Comparison of ENCODE assay signal across 11 mouse cellular contexts in genomic region chr9:57965281-57966185, GRCm38 (mm10). TPM values are rescaled to one million over a fixed set of nuclear protein-coding genes. Genes with fewer than 3 reads are reported as not detected.
DNase-seq lines count a peak whose midpoint lies in the region; ATAC-seq lines count a peak whose summit lies in the region.
"Had no signal": no experiment of that assay in that cellular context is flagged by ENCODE, and none has a peak within 500 bp of the region (broad histone marks: within the 10 kb centered on the region; RNA-seq: fewer than 3 reads in every experiment).

No protein-coding gene starts in this region.

- no peak for ATAC-seq in kidney, embryonic 15.5 days (replicated peaks; ENCODE audit: low FRiP score)
- no peak for ATAC-seq in stomach, embryonic 16.5 days (ENCODE audit: insufficient read depth, low FRiP score)
- ATAC-seq: hindbrain, postnatal 0 days had no signal

- no peaks in the 10 kb centered on the region for H3K27me3 ChIP-seq in kidney, embryonic 15.5 days
- H3K27me3 ChIP-seq in stomach, embryonic 16.5 days (ENCODE audit: control insufficient read depth, insufficient read depth, low read length): no peaks in the 10 kb centered on the region

- peak; percentile 28 for DNase-seq in kidney, adult 9 months
- peak; percentile 71 for DNase-seq in ovary, adult 18-20 months (ENCODE audit: low spot score)
- DNase-seq in ovary, postnatal 10 days (ENCODE audit: low spot score): no peak
- peak; percentile 84 for DNase-seq in adrenal gland, postnatal 10 days
- DNase-seq in urinary bladder, adult 2 months (ENCODE audit: low spot score): no peak
- DNase-seq: left cerebral cortex, postnatal 4 days had no signal

- H3K27ac ChIP-seq in kidney, embryonic 15.5 days: no peak overlapping the region; the same call in 1 of the 2 replicates
- peak overlapping the region; percentile 17; the same call in 1 of the 2 replicates for H3K27ac ChIP-seq in stomach, embryonic 16.5 days (ENCODE audit: low read length)
- H3K27ac ChIP-seq: hindbrain, postnatal 0 days had no signal

- no peak overlapping the region for H3K9ac ChIP-seq in kidney, embryonic 15.5 days
- H3K9ac ChIP-seq in stomach, embryonic 16.5 days (ENCODE audit: low read length): no peak overlapping the region

- no peak overlapping the region for H3K4me3 ChIP-seq in kidney, embryonic 15.5 days (replicated peaks)
- no peak overlapping the region for H3K4me3 ChIP-seq in stomach, embryonic 16.5 days (replicated peaks; ENCODE audit: low read length)
- H3K4me3 ChIP-seq: erythroblast, embryonic 14.5 days had no signal

- no peaks in the 10 kb centered on the region for H3K36me3 ChIP-seq in kidney, embryonic 15.5 days
- no peaks in the 10 kb centered on the region for H3K36me3 ChIP-seq in stomach, embryonic 16.5 days (ENCODE audit: control insufficient read depth, insufficient read depth, low read length)

- H3K4me1 ChIP-seq in kidney, embryonic 15.5 days: peaks cover 26% of the 10 kb centered on the region
- H3K4me1 ChIP-seq in stomach, embryonic 16.5 days (ENCODE audit: control insufficient read depth, insufficient read depth, low read length): peaks cover 2% of the 10 kb centered on the region; the same call in 1 of the 2 replicates

- no peak overlapping the region for H3K4me2 ChIP-seq in kidney, embryonic 15.5 days
- no peak overlapping the region for H3K4me2 ChIP-seq in stomach, embryonic 16.5 days (ENCODE audit: low read depth, low read length)

- no peaks in the 10 kb centered on the region for H3K9me3 ChIP-seq in kidney, embryonic 15.5 days (replicated peaks)
- H3K9me3 ChIP-seq in stomach, embryonic 16.5 days (replicated peaks; ENCODE audit: control insufficient read depth, low read length): no peaks in the 10 kb centered on the region

- WGBS in kidney, embryonic 15.5 days: 65% methylated on average over 12 of the region's 12 CpGs
- WGBS in stomach, embryonic 16.5 days: 57% methylated on average over 12 of the region's 12 CpGs

RNA-seq across cellular contexts. Expression of gene Sema7a, which starts 25.6 kb away (rescaled TPM):
- polyA plus RNA-seq in kidney, embryonic 15.5 days (2015; fragmentation: Nextera tagmentation; extraction: Ambion mirVana): 0.39 and 0.45 TPM in 2 replicates
- total RNA-seq in adrenal gland, postnatal 10 days (2021): 10 to 100 TPM; 18.0 to 19.8 TPM
- polyA plus RNA-seq in stomach, embryonic 16.5 days (2015; fragmentation: Nextera tagmentation; extraction: Ambion mirVana): 0.34 and 0.65 TPM in 2 replicates
- polyA plus RNA-seq in urinary bladder, adult 2 months (2012; rRNA removed): 13.6 and 14.8 TPM in 2 replicates

RNA-seq across cellular contexts. Expression of gene Cyp11a1, which starts 40.7 kb away (rescaled TPM):
- polyA plus RNA-seq in kidney, embryonic 15.5 days (2015; fragmentation: Nextera tagmentation; extraction: Ambion mirVana): 15.7 and 46.0 TPM in 2 replicates
- 1,000 to 10,000 TPM; 1,564 to 1,873 TPM for total RNA-seq in adrenal gland, postnatal 10 days (2021)
- 1.5 and 7.6 TPM in 2 replicates for polyA plus RNA-seq in stomach, embryonic 16.5 days (2015; fragmentation: Nextera tagmentation; extraction: Ambion mirVana)
- 0.36 and 0.37 TPM in 2 replicates for polyA plus RNA-seq in urinary bladder, adult 2 months (2012; rRNA removed)
- total RNA-seq: heart, adult 18-20 months had no signal

RNA-seq across cellular contexts. Expression of gene Ubl7, which starts 54.8 kb away (rescaled TPM):
- 104 and 114 TPM in 2 replicates for polyA plus RNA-seq in kidney, embryonic 15.5 days (2015; fragmentation: Nextera tagmentation; extraction: Ambion mirVana)
- total RNA-seq in adrenal gland, postnatal 10 days (2021): 10 to 100 TPM; 71.2 to 74.8 TPM
- polyA plus RNA-seq in stomach, embryonic 16.5 days (2015; fragmentation: Nextera tagmentation; extraction: Ambion mirVana): 82.1 and 89.2 TPM in 2 replicates
- polyA plus RNA-seq in urinary bladder, adult 2 months (2012; rRNA removed): 69.2 and 74.7 TPM in 2 replicates

Comparison
In these comparisons a context has a peak if more than half of its experiments do, and no peak if none do; other contexts are left out.
1. DNase-seq: peak in kidney, adult 9 months (single experiment), ovary, adult 18-20 months (single experiment) and adrenal gland, postnatal 10 days (single experiment); none in ovary, postnatal 10 days (single experiment) and urinary bladder, adult 2 months (single experiment).